Mouse (Mus musculus): ENCODE data around the gene Amt.
A peak's percentile ranks its signal among the peaks of the same experiment; 100 is the strongest.
"Not testable (repeated sequence)": the region's sequence is repeated elsewhere in the genome, so short reads cannot be mapped to it uniquely, and the experiment has no call there.

Gene Amt

GRCm38 (mm10) chr9:108284410-108284809 is 12.2 kb upstream of the Amt start:
- peak; percentile 86 to 91 for DNase-seq

GRCm38 (mm10) chr9:108287526-108288238 is 9.0 kb upstream of the Amt start:
- not testable (repeated sequence) for DNase-seq

- DNase-seq = no peak
Observed at GRCm38 (mm10) chr9:108289347-108289746, 7.3 kb upstream of the Amt start.

- DNase-seq = peak; percentile 89 to 92
Observed at GRCm38 (mm10) chr9:108290016-108290750, 6.5 kb upstream of the Amt start, which contains the start of gene Nicn1. Gene Nicn1, plus strand, starts transcription at chr9:108290429.

GRCm38 (mm10) chr9:108290773-108291172 is 5.9 kb upstream of the Amt start:
- peak in 1 of 2 experiments; percentile 35 for DNase-seq

- no peak for DNase-seq
Observed at GRCm38 (mm10) chr9:108301853-108302252, 5.2 kb downstream of the Amt start.

- no peak for DNase-seq
Observed at GRCm38 (mm10) chr9:108304716-108305115, 8.1 kb downstream of the Amt start.

GRCm38 (mm10) chr9:108305170-108305569 is 8.5 kb downstream of the Amt start:
- peak in 1 of 2 experiments; percentile 29 for DNase-seq

- DNase-seq = peak; percentile 96 to 98
Observed at GRCm38 (mm10) chr9:108305629-108306520, 9.2 kb downstream of the Amt start, which contains the start of the genes Rhoa and Tcta. Gene Rhoa, plus strand, starts transcription at chr9:108306129. Gene Tcta, minus strand, starts transcription at chr9:108306160.

GRCm38 (mm10) chr9:108306571-108306980 is 9.9 kb downstream of the Amt start:
- DNase-seq = peak; percentile 79 to 83

GRCm38 (mm10) chr9:108307021-108307807 is 10.6 kb downstream of the Amt start:
- DNase-seq = no peak

- DNase-seq = no peak
Observed at GRCm38 (mm10) chr9:108308141-108308540, 11.5 kb downstream of the Amt start.

GRCm38 (mm10) chr9:108317572-108317971 is 20.9 kb downstream of the Amt start:
- DNase-seq = no peak

- DNase-seq = no peak
Observed at GRCm38 (mm10) chr9:108318462-108318861, 21.8 kb downstream of the Amt start.

GRCm38 (mm10) chr9:108322054-108322453 is 25.4 kb downstream of the Amt start:
- DNase-seq = not testable (repeated sequence)

- peak; percentile 57 to 73 for DNase-seq
Observed at GRCm38 (mm10) chr9:108324784-108325183, 28.1 kb downstream of the Amt start.

- DNase-seq = no peak
Observed at GRCm38 (mm10) chr9:108325811-108326210, 29.2 kb downstream of the Amt start.

GRCm38 (mm10) chr9:108337848-108338550 is 41.3 kb downstream of the Amt start:
- no peak for DNase-seq

- peak in 1 of 2 experiments; percentile 19 for DNase-seq
Observed at GRCm38 (mm10) chr9:108338551-108338885, 41.9 kb downstream of the Amt start.

- peak; percentile 89 to 91 for DNase-seq
Observed at GRCm38 (mm10) chr9:108338886-108339781, 42.5 kb downstream of the Amt start, which contains the start of gene Gpx1. Gene Gpx1, plus strand, starts transcription at chr9:108338903.

Measured in cerebellum, postnatal 14 days (tissue).